Mouse (Mus musculus) midbrain, embryonic 14.5 days (tissue): ENCODE results near the gene Sned1. TPM values are rescaled to one million over a fixed set of nuclear protein-coding genes. Genes with fewer than 3 reads are reported as not detected.
"Not testable (repeated sequence)": the region's sequence is repeated elsewhere in the genome, so short reads cannot be mapped to it uniquely, and the experiment has no call there.

Experiments
- ATAC-seq: fragments of 200-750 bp; cut with Nextera tagmentation; 2 replicates; pipeline ENCODE4 v1.8.0; 2017; ENCODE audit warnings: moderate number of reproducible peaks, moderate library complexity; ENCODE audit not compliant: low FRiP score, low TSS enrichment
- DNase-seq: peaks from one replicate; pipeline ENCODE4 v3.0.0-alpha.2; 2015
- H3K27ac ChIP-seq: fragments of 300-500 bp; sonication (generic); replicated peaks from 2 replicates; pipeline ENCODE4 v1.5.1; 2014; ENCODE audit warnings: mild to moderate bottlenecking, low read depth, low read length, moderate library complexity
- H3K27me3 ChIP-seq: fragments of 300-500 bp; sonication (generic); 2 replicates; pipeline ENCODE4 v1.6.1; 2014; ENCODE audit warnings: low read length, control low read depth, mixed read lengths; ENCODE audit not compliant: control insufficient read depth, insufficient read depth
- H3K36me3 ChIP-seq: fragments of 300-500 bp; sonication (generic); 2 replicates; pipeline ENCODE4 v1.6.1; 2014; ENCODE audit warnings: low read length, control low read depth; ENCODE audit not compliant: control insufficient read depth, insufficient read depth
- H3K4me1 ChIP-seq: fragments of 300-500 bp; sonication (generic); 2 replicates; pipeline ENCODE4 v1.6.1; 2014; ENCODE audit warnings: mild to moderate bottlenecking, antibody characterized with exemption, low read length, control low read depth; ENCODE audit not compliant: control insufficient read depth, insufficient read depth
- H3K4me2 ChIP-seq: fragments of 300-500 bp; sonication (generic); 2 replicates; pipeline ENCODE4 v1.6.1; 2014; ENCODE audit warnings: mild to moderate bottlenecking, low read length, moderate library complexity
- H3K4me3 ChIP-seq: fragments of 300-500 bp; sonication (generic); replicated peaks from 2 replicates; pipeline ENCODE4 v1.5.1; 2014; ENCODE audit warnings: low read depth, low read length
- H3K9ac ChIP-seq: fragments of 300-500 bp; sonication (generic); replicated peaks from 2 replicates; pipeline ENCODE4 v1.6.1; 2014; ENCODE audit warnings: mild to moderate bottlenecking, low read length, moderate library complexity
- H3K9me3 ChIP-seq: fragments of 300-500 bp; sonication (generic); 2 replicates; pipeline ENCODE4 v1.6.1; 2016; ENCODE audit warnings: low read length, control low read depth, mixed read lengths; ENCODE audit not compliant: control insufficient read depth
- WGBS: fragments of 180-500 bp; shearing (Covaris S2); extraction: QIAGEN DNeasy Blood & Tissue Kit; methylation state at CpG from one replicate; pipeline ENCODE4 v1.1.7; 2014; 5-methylcytosine and 5-hydroxymethylcytosine counted together
- polyA plus RNA-seq: library from polyadenylated mRNA; unstranded; fragments of >200 nt; fragmentation: Nextera tagmentation; extraction: Ambion mirVana; gene quantifications from 2 replicates; pipeline ENCODE4 v1.2.1, GENCODE M21; 2014

The Sned1 gene
- polyA plus RNA-seq, 1 experiment from 2014 or later, result 7.2 TPM

- Histone ChIP-seq H3K27ac (no peak overlapping the region), H3K4me3 (no peak overlapping the region), H3K9me3 (no peaks in the 10 kb centered on the region), H3K36me3 (no peaks in the 10 kb centered on the region), H3K4me2 (no peak overlapping the region), H3K9ac (no peak overlapping the region), H3K4me1 (no peaks in the 10 kb centered on the region), H3K27me3 (no peaks in the 10 kb centered on the region)
- ATAC-seq (no peak), DNase-seq (no peak)
- WGBS, result 81% methylated on average over 6 of the region's 6 CpGs
Observed at GRCm38 (mm10) chr1:93275561-93275960, 39.9 kb downstream of the Sned1 start.

- Histone ChIP-seq H3K9me3 (no peaks in the 10 kb centered on the region), H3K4me1 (no peaks in the 10 kb centered on the region), H3K36me3 (no peaks in the 10 kb centered on the region), H3K4me3 (no peak overlapping the region), H3K9ac (no peak overlapping the region), H3K4me2 (no peak overlapping the region), H3K27ac (no peak overlapping the region), H3K27me3 (no peaks in the 10 kb centered on the region)
- WGBS, result 82% methylated on average over 7 of the region's 7 CpGs
- ATAC-seq (no peak), DNase-seq (no peak)
Observed at GRCm38 (mm10) chr1:93277041-93277440, 41.4 kb downstream of the Sned1 start.

- H3K27ac ChIP-seq, result no peak overlapping the region
- H3K9me3 ChIP-seq, result no peaks in the 10 kb centered on the region
- H3K4me2 ChIP-seq, result no peak overlapping the region
- H3K9ac ChIP-seq, result no peak overlapping the region
- WGBS, result 73% methylated on average over 3 of the region's 3 CpGs
- H3K4me3 ChIP-seq, result no peak overlapping the region
- no peaks in the 10 kb centered on the region for H3K36me3 ChIP-seq
- H3K4me1 ChIP-seq, result no peaks in the 10 kb centered on the region
- DNase-seq (no peak), ATAC-seq (no peak)
- no peaks in the 10 kb centered on the region for H3K27me3 ChIP-seq
Observed at GRCm38 (mm10) chr1:93289678-93290214, 54.1 kb downstream of the Sned1 start.

- Histone ChIP-seq H3K9me3 (no peaks in the 10 kb centered on the region), H3K27ac (no peak overlapping the region), H3K27me3 (no peaks in the 10 kb centered on the region), H3K9ac (no peak overlapping the region), H3K4me2 (no peak overlapping the region), H3K4me1 (no peaks in the 10 kb centered on the region), H3K36me3 (peaks cover 5% of the 10 kb centered on the region), H3K4me3 (no peak overlapping the region)
- ATAC-seq (no peak), DNase-seq (no peak)
- 87% methylated on average over 4 of the region's 4 CpGs for WGBS
Observed at GRCm38 (mm10) chr1:93290956-93291355, 55.3 kb downstream of the Sned1 start.

- Histone ChIP-seq H3K4me1 (no peaks in the 10 kb centered on the region), H3K4me2 (no peak overlapping the region), H3K36me3 (peaks cover 12% of the 10 kb centered on the region), H3K27ac (no peak overlapping the region), H3K9ac (no peak overlapping the region), H3K27me3 (no peaks in the 10 kb centered on the region), H3K9me3 (no peaks in the 10 kb centered on the region), H3K4me3 (no peak overlapping the region)
- DNase-seq (no peak), ATAC-seq (no peak)
- WGBS, result 98% methylated on average over 1 of the region's 1 CpGs
Observed at GRCm38 (mm10) chr1:93291591-93291990, 56.0 kb downstream of the Sned1 start.

- Histone ChIP-seq H3K9ac (no peak overlapping the region), H3K36me3 (peaks cover 15% of the 10 kb centered on the region), H3K4me2 (no peak overlapping the region), H3K9me3 (no peaks in the 10 kb centered on the region), H3K27me3 (no peaks in the 10 kb centered on the region), H3K27ac (no peak overlapping the region), H3K4me1 (no peaks in the 10 kb centered on the region), H3K4me3 (no peak overlapping the region)
- DNase-seq, result no peak
- WGBS, result 83% methylated on average over 8 of the region's 8 CpGs
- no peak for ATAC-seq
Observed at GRCm38 (mm10) chr1:93292006-93292405, 56.4 kb downstream of the Sned1 start.

DNA sequence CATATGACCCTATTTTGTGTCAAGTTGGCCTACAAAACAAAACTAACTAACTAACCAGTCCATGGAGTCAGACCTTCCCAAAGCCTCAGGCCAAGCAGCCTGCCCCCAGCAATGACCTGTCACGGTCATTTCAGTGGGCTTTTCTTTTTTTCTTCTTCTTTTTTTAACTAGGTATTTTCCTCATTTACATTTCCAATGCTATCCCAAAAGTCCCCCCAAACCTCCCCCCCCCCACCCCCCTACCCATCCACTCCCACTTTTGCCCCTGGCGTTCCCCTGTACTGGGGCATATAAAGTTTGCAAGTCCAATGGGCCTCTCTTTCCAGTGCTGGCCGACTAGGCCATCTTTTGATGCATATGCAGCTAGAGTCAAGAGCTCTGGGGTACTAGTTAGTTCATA is 58.9 kb downstream of the Sned1 start:
- DNase-seq, H3K9me3 ChIP-seq, H3K27me3 ChIP-seq, ATAC-seq, H3K4me2 ChIP-seq, H3K4me1 ChIP-seq, H3K4me3 ChIP-seq, H3K27ac ChIP-seq, H3K9ac ChIP-seq: not testable (repeated sequence)
- peaks cover 37% of the 10 kb centered on the region for H3K36me3 ChIP-seq
- 90% methylated on average over 3 of the region's 3 CpGs for WGBS

DNA sequence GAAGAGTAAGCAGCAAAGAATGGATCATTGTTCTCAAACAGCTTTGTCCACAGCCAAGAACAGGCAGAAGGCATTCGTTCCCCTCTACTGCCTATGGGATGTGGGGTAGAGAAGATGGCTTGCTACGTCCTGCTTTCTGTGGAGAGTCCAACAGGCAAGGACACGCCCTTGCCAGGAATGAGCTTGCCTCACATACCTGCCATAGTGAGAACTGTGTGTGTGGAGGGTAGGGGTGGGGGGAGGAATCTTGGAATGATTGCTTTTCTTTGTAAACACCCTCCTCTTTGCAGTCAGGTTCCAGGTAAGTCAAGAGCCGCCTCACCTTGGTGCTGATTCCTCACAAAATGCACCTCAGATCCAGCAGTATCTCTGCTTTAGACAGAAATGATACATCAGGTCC is 64.2 kb downstream of the Sned1 start:
- Histone ChIP-seq H3K27me3 (no peaks in the 10 kb centered on the region), H3K9me3 (no peaks in the 10 kb centered on the region), H3K4me1 (peaks cover 2% of the 10 kb centered on the region; the same call in 1 of the 2 replicates), H3K27ac (no peak overlapping the region), H3K4me3 (no peak overlapping the region), H3K4me2 (no peak overlapping the region), H3K9ac (no peak overlapping the region), H3K36me3 (peaks cover 84% of the 10 kb centered on the region)
- WGBS, result 95% methylated on average over 4 of the region's 4 CpGs
- no peak for DNase-seq
- no peak for ATAC-seq

- Histone ChIP-seq H3K9ac (no peak overlapping the region), H3K9me3 (no peaks in the 10 kb centered on the region), H3K4me1 (peaks cover 6% of the 10 kb centered on the region; the same call in 1 of the 2 replicates), H3K27me3 (no peaks in the 10 kb centered on the region), H3K36me3 (peaks cover 82% of the 10 kb centered on the region), H3K27ac (no peak overlapping the region), H3K4me2 (no peak overlapping the region), H3K4me3 (no peak overlapping the region)
- DNase-seq (no peak), ATAC-seq (no peak)
- 88% methylated on average over 3 of the region's 3 CpGs for WGBS
Observed at GRCm38 (mm10) chr1:93300578-93300977, 64.9 kb downstream of the Sned1 start.
